Mouse (Mus musculus) Patski (cell line): ENCODE measurements around the gene Phf6. TPM values are rescaled to one million over a fixed set of nuclear protein-coding genes. Genes with fewer than 3 reads are reported as not detected.
"Not testable (repeated sequence)": the region's sequence is repeated elsewhere in the genome, so short reads cannot be mapped to it uniquely, and the experiment has no call there.

Source experiments
- ATAC-seq: fragments of 100-300 bp; one replicate; pipeline ENCODE4 v1.8.0; 2021
- CTCF ChIA-PET: fragments of 350-600 bp; sonication (Branson Sonifier 250); formaldehyde crosslinking; loops from one replicate; lab custom pipeline; 2022; ENCODE audit warnings: inconsistent platforms; lab: Charles Lee
- POLR2A ChIA-PET: fragments of 350-600 bp; sonication (Branson Sonifier 250); formaldehyde crosslinking; loops from one replicate; lab custom pipeline; 2022; ENCODE audit warnings: antibody characterized with exemption, inconsistent platforms; lab: Charles Lee
- DNase-seq: peaks from one replicate; pipeline ENCODE4 v3.0.0-alpha.2; 2011; ENCODE audit warnings: low read depth, low spot score
- H3K27me3 ChIP-seq: fragments of 371-371 bp; one replicate; pipeline ENCODE4 v1.5.1; 2021
- CTCF ChIP-seq: fragments of 100-300 bp; IDR thresholded peaks from one replicate; pipeline ENCODE4 v1.5.1; 2021
- in situ Hi-C: fragments of 300-500 bp; cut with MboI; formaldehyde crosslinking; loops from 3 replicates; pipeline ENCODE4 v1.11.1; 2018; ENCODE audit warnings: low pct_unique_long_range_greater_than_20kb, mixed read lengths
- polyA plus RNA-seq: library from polyadenylated mRNA; unstranded; gene quantifications from one replicate; pipeline ENCODE4 v1.2.3, GENCODE M21; 2021

Phf6 gene
- polyA plus RNA-seq, 1 experiment from 2014 or later = 33.3 TPM

- in situ Hi-C loops = no loop called here
- TF ChIP-seq CTCF = no peak
- ChIA-PET POLR2A (no interaction called here), CTCF (no interaction called here)
- ATAC-seq (no peak), DNase-seq (no peak)
- H3K27me3 ChIP-seq = no peaks in the 10 kb centered on the region
These were observed 60.1 kb downstream of the Phf6 start for GRCm38 (mm10) chrX:52972129-52972528.

GRCm38 (mm10) chrX:52972680-52973079 lies 60.6 kb downstream of the Phf6 start:
- ATAC-seq = no peak
- CTCF ChIA-PET = no interaction called here
- DNase-seq = no peak
- no peak for TF ChIP-seq CTCF
- no peaks in the 10 kb centered on the region for H3K27me3 ChIP-seq
- in situ Hi-C loops = no loop called here
- POLR2A ChIA-PET = no interaction called here

GRCm38 (mm10) chrX:52978576-52978975 lies 66.5 kb downstream of the Phf6 start:
- H3K27me3 ChIP-seq = no peaks in the 10 kb centered on the region
- in situ Hi-C loops = no loop called here
- DNase-seq (no peak), ATAC-seq (no peak)
- POLR2A ChIA-PET = no interaction called here
- no peak for TF ChIP-seq CTCF
- CTCF ChIA-PET = interaction anchor here (1.2 kb wide), 1 partner anchor 18 kb away, joined by 4 read pairs; no protein-coding TSS in a partner anchor

- ChIA-PET CTCF (no interaction called here), POLR2A (no interaction called here)
- no peak for TF ChIP-seq CTCF
- DNase-seq = peak; percentile 68
- in situ Hi-C loops = loop anchor here (10.0 kb wide), 1 partner anchor 57 kb away; no protein-coding TSS in a partner anchor
- ATAC-seq = peak; percentile 89
- no peaks in the 10 kb centered on the region for H3K27me3 ChIP-seq
These were observed 69.3 kb downstream of the Phf6 start for GRCm38 (mm10) chrX:52981378-52981777.

- no peak for TF ChIP-seq CTCF
- in situ Hi-C loops = loop anchor here (10.0 kb wide), 1 partner anchor 63 kb away; no protein-coding TSS in a partner anchor
These were observed 76.1 kb downstream of the Phf6 start, which contains the start of gene Hprt for GRCm38 (mm10) chrX:52987905-52988783. Hprt (plus strand) TSS chrX:52988137.

GRCm38 (mm10) chrX:52994726-52995125 lies 82.7 kb downstream of the Phf6 start:
- POLR2A ChIA-PET = interaction anchor here (0.9 kb wide), 1 partner anchor 30 kb away, joined by 3 read pairs; no protein-coding TSS in a partner anchor
- in situ Hi-C loops, ATAC-seq, H3K27me3 ChIP-seq, DNase-seq: not testable (repeated sequence)
- CTCF ChIA-PET = interaction anchor here (3.3 kb wide), 1 partner anchor 11 kb away, joined by 14 read pairs; no protein-coding TSS in a partner anchor

More at GRCm38 (mm10) chrX:52987905-52988783, 76.1 kb downstream of the Phf6 start, which contains the start of gene Hprt:
- POLR2A ChIA-PET = no interaction called here
- no peaks in the 10 kb centered on the region for H3K27me3 ChIP-seq
- CTCF ChIA-PET = no interaction called here
- DNase-seq = no peak
- peak; percentile 89 for ATAC-seq

- not testable (repeated sequence) for DNase-seq
- CTCF ChIA-PET = interaction anchor here (0.7 to 2.1 kb wide), 5 partner anchors 9 to 229 kb away, joined by 3 to 14 read pairs (median 3); no protein-coding TSS in a partner anchor
These were observed 92.8 kb downstream of the Phf6 start for GRCm38 (mm10) chrX:53004887-53005286.

GRCm38 (mm10) chrX:53006062-53006461 lies 94.0 kb downstream of the Phf6 start:
- peak; percentile 44 for ATAC-seq
- ChIA-PET POLR2A (no interaction called here), CTCF (interaction anchor here (0.8 to 2.1 kb wide), 6 partner anchors 9 to 249 kb away, joined by 3 to 14 read pairs (median 3); no protein-coding TSS in a partner anchor)
- no peak for DNase-seq
- in situ Hi-C loops = no loop called here
- peaks cover 11% of the 10 kb centered on the region for H3K27me3 ChIP-seq
- peak; percentile 57 for TF ChIP-seq CTCF

More at GRCm38 (mm10) chrX:53004887-53005286, 92.8 kb downstream of the Phf6 start:
- H3K27me3 ChIP-seq, ATAC-seq, POLR2A ChIA-PET, in situ Hi-C loops: not testable (repeated sequence)

Other genes starting within 250 kb of the Phf6 start
- 4.7 TPM for gene Ccdc160, start 121.1 kb upstream of the Phf6 start, polyA plus RNA-seq
- 131 TPM for gene Hprt, start 75.9 kb downstream of the Phf6 start, polyA plus RNA-seq